Mouse (Mus musculus): ENCODE measurements around the gene Rbl1. TPM values are rescaled to one million over a fixed set of nuclear protein-coding genes. Genes with fewer than 3 reads are reported as not detected.

The Rbl1 gene
- polyA plus RNA-seq, 1 experiment from 2014 or later = 4.9 TPM

DNA sequence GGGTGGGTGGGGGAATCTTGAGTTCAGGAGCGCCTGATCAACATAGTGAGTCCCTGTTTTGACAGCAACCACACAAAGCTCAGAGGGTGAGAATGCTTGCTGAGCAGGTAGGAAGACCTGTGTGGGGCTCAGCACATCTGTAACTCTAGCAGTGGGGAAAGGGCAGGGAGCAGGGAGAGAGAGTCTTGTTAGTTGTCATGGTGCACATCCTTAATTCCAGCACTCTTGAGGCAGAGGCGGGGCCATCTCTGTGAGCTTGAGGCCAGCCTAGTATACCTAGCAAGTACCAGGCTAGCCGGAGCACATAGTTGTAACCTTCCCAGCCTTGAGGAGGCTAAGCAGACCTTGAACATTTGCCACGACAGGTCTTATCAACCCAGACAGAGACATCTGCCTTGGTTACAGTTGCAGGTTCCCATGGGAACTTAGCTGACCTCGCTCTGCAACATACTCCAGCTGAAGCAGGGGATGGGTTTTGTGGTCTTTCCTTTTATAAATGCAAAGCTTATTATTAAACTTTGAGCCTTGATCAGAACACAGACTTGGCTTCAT, 65.0 kb downstream of the Rbl1 start:
- WGBS = 96% methylated on average over 5 of the region's 5 CpGs
- no peak overlapping the region for H3K9ac ChIP-seq (replicated peaks)
- H3K4me3 ChIP-seq (replicated peaks) = no peak overlapping the region
- no peaks in the 10 kb centered on the region for H3K27me3 ChIP-seq (replicated peaks)
- ATAC-seq (ENCODE audit: low FRiP score) = no peak
- H3K27ac ChIP-seq (replicated peaks) = no peak overlapping the region
- H3K4me2 ChIP-seq = no peak overlapping the region
- H3K4me1 ChIP-seq = peaks cover 5% of the 10 kb centered on the region
- H3K36me3 ChIP-seq = no peaks in the 10 kb centered on the region
- 0 out of 2 replicates have a peak, but pooled peaks cover 5% of the 10 kb centered on the region for H3K9me3 ChIP-seq (replicated peaks)

DNA sequence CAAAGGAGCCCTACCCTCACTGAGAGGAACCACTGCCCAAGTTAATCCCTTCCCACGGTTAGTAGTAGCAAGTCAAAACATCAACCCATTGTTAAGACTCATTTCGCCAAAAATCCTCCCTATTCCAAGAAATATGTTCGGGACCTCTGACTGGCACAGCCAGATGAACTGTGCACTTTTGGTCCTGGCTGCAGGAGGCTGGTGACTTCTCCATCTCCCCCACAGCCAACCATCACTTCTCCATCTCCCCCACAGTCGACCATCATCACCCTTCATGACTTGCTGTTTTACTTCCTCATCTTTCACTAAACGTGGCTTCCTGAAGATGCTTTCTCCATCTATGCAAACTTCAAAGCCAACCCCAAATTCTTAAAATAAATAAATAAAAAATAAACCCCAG, 65.5 kb downstream of the Rbl1 start:
- H3K9me3 ChIP-seq (replicated peaks) = 0 out of 2 replicates have a peak, but pooled peaks cover 5% of the 10 kb centered on the region
- no peaks in the 10 kb centered on the region for H3K36me3 ChIP-seq
- H3K27me3 ChIP-seq (replicated peaks) = no peaks in the 10 kb centered on the region
- H3K4me2 ChIP-seq = no peak overlapping the region
- WGBS = 89% methylated on average over 5 of the region's 5 CpGs
- H3K4me1 ChIP-seq = peaks cover 10% of the 10 kb centered on the region
- no peak for ATAC-seq (ENCODE audit: low FRiP score)
- no peak overlapping the region for H3K4me3 ChIP-seq (replicated peaks)
- no peak overlapping the region for H3K27ac ChIP-seq (replicated peaks)
- no peak overlapping the region for H3K9ac ChIP-seq (replicated peaks)

DNA sequence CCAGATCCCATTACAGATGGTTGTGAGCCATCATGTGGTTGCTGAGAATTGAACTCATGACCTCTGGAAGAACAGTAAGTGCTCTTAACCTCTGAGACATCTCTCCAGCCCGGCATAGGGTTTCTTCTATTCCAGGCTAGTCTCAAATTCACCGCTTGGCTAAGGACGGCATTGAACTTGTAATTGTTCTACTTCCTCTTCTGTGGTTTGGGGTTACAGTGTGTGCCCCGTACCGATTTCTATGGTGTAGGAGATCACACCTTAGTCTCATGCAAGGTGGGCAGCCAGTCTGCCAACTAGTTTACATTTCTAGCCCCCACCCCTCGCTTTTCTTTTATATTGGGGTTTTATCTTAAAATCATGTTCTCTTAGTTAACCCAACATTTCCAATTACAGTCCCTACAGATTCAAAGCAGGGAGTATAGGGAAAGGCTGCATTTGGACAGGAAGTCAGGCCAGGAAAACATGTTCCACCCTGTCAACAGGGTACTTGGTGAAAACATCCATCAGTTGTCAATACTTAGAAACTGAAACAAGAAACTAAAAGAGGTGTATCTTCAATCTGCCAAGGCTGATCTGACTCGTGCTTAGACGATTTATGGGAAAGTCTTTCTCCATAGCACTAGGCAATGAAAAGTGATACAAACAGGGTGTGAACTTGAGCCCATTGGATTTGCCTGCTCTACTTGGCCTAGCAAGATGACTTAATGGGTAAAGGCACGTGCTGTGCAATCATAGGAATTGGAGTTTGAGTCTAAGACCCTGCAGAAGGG, 66.2 kb downstream of the Rbl1 start:
- no peaks in the 10 kb centered on the region for H3K27me3 ChIP-seq (replicated peaks)
- no peak overlapping the region for H3K27ac ChIP-seq (replicated peaks)
- no peak overlapping the region for H3K4me3 ChIP-seq (replicated peaks)
- ATAC-seq (ENCODE audit: low FRiP score) = no peak
- no peak overlapping the region for H3K9ac ChIP-seq (replicated peaks)
- 91% methylated on average over 9 of the region's 9 CpGs for WGBS
- H3K36me3 ChIP-seq = no peaks in the 10 kb centered on the region
- 0 out of 2 replicates have a peak, but pooled peaks cover 5% of the 10 kb centered on the region for H3K9me3 ChIP-seq (replicated peaks)
- no peak overlapping the region for H3K4me2 ChIP-seq
- peaks cover 13% of the 10 kb centered on the region for H3K4me1 ChIP-seq

DNA sequence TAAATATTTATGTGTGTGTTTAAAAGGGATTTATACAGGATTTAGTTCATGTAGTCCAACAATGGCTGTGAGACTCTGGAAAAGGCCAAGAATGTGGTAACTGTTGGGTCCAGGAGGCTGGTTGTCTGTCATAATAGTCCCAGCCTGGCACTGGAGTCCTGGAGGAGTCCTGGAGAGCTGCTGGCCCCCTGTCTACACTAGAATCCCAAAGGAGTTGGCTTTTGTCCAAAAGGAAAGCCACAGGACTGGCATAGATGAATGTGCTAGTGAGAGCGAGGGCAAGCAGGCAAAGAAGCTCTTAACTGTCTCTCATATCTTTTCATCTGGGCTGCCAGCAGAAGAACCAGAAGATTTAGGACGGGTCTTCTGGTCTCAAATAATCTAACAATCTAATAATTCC, 67.7 kb downstream of the Rbl1 start:
- H3K4me3 ChIP-seq (replicated peaks) = no peak overlapping the region
- no peak overlapping the region for H3K9ac ChIP-seq (replicated peaks)
- 65% methylated on average over 2 of the region's 2 CpGs for WGBS
- H3K27me3 ChIP-seq (replicated peaks) = no peaks in the 10 kb centered on the region
- no peak overlapping the region for H3K4me2 ChIP-seq
- ATAC-seq (ENCODE audit: low FRiP score) = no peak
- H3K9me3 ChIP-seq (replicated peaks) = 0 out of 2 replicates have a peak, but pooled peaks cover 5% of the 10 kb centered on the region
- H3K4me1 ChIP-seq = peaks cover 13% of the 10 kb centered on the region
- no peak overlapping the region for H3K27ac ChIP-seq (replicated peaks)
- no peaks in the 10 kb centered on the region for H3K36me3 ChIP-seq

DNA sequence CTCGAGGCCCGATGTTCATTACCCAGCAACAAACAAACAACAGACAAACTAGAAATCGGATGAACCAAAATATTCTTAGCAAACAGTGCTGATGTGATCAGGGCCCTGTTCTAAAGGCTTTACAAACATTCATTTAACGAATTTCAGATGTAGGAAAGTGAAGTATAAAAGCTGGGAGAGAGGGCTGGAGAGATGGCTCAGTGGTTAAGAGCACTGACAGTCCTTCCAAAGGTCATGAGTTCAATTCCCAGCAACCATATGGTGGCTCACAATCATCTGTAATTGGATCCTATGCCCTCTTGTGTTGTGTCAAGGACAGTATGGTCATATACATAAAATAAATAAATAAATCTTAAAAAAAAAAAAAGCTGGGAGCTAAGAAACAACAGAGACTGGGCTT, 68.2 kb downstream of the Rbl1 start:
- Histone ChIP-seq H3K9me3 (replicated peaks) (0 out of 2 replicates have a peak, but pooled peaks cover 5% of the 10 kb centered on the region), H3K27ac (replicated peaks) (no peak overlapping the region), H3K4me3 (replicated peaks) (no peak overlapping the region), H3K4me1 (peaks cover 13% of the 10 kb centered on the region), H3K4me2 (no peak overlapping the region), H3K36me3 (no peaks in the 10 kb centered on the region), H3K9ac (replicated peaks) (no peak overlapping the region), H3K27me3 (replicated peaks) (no peaks in the 10 kb centered on the region)
- no peak for ATAC-seq (ENCODE audit: low FRiP score)
- 95% methylated on average over 4 of the region's 4 CpGs for WGBS

DNA sequence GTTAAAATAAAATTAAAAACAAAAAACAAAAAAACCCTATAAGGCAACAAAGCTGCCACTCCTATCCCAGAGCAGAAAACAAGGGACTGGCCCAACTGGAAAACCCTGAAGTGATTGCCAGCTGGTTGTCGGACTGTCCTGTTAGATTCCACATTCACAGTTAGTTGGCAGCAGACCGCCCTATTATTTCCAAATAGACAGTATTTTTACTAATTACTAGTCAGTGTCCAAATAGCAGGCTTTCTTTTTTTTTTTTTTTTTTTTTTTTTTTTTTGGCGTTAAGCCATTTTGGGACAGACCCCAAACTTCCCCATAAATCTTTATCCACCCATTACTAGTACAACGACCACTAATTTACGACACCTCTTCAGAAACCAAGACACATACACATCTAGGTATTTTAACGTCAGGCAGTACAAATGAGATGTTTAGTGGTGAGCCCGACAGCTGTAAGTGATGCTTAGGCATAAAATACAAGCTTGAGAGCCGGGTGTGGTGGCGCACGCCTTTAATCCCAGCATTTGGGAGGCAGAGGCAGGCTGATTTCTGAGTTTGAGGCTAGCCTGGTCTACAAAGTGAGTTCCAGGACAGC, 68.7 kb downstream of the Rbl1 start:
- Histone ChIP-seq H3K4me2 (peak overlapping the region; percentile 95), H3K9me3 (replicated peaks) (0 out of 2 replicates have a peak, but pooled peaks cover 5% of the 10 kb centered on the region), H3K9ac (replicated peaks) (peak overlapping the region; percentile 65), H3K27ac (replicated peaks) (peak overlapping the region; percentile 73), H3K36me3 (no peaks in the 10 kb centered on the region), H3K4me3 (replicated peaks) (peak overlapping the region; percentile 68), H3K27me3 (replicated peaks) (no peaks in the 10 kb centered on the region), H3K4me1 (peaks cover 13% of the 10 kb centered on the region)
- ATAC-seq (ENCODE audit: low FRiP score) = no peak
- 61% methylated on average over 10 of the region's 10 CpGs for WGBS

DNA sequence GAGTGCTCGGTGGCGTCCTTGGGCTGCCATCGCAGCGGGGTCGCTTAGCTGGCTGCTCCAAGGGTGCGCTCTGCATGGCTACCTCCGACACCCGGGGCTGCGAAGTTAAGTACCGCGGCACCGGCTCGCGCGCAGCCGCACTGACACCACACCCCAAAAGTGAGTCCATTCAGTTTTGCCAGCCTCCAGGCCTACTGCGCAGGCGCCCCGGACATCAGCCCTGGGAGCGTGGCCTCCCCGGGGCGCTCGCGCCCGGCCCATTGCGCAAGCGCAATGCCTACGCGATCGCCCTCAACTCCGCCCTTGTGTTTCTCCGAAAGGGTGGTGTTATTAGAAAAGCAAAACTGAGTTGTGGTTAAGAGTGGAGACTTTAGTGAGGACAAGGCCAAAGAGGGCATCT, 69.3 kb downstream of the Rbl1 start, which contains the start of gene Samhd1:
Gene Samhd1 (minus strand): TSS at position 252 of the 400 bp plus-strand sequence.
- no peaks in the 10 kb centered on the region for H3K27me3 ChIP-seq (replicated peaks)
- H3K27ac ChIP-seq (replicated peaks) = peak within 1 kb of the TSS; percentile 73
- H3K4me2 ChIP-seq = peak within 1 kb of the TSS; percentile 95
- WGBS = under 1% methylated on average over 32 of the region's 32 CpGs
- no peaks in the 10 kb centered on the region for H3K36me3 ChIP-seq
- peak within 1 kb of the TSS; percentile 65 for H3K9ac ChIP-seq (replicated peaks)
- H3K4me3 ChIP-seq (replicated peaks) = peak within 1 kb of the TSS; percentile 68
- H3K4me1 ChIP-seq = peaks cover 13% of the 10 kb centered on the region
- 0 out of 2 replicates have a peak, but pooled peaks cover 4% of the 10 kb centered on the region for H3K9me3 ChIP-seq (replicated peaks)
- ATAC-seq (ENCODE audit: low FRiP score) = peak; percentile 92

DNA sequence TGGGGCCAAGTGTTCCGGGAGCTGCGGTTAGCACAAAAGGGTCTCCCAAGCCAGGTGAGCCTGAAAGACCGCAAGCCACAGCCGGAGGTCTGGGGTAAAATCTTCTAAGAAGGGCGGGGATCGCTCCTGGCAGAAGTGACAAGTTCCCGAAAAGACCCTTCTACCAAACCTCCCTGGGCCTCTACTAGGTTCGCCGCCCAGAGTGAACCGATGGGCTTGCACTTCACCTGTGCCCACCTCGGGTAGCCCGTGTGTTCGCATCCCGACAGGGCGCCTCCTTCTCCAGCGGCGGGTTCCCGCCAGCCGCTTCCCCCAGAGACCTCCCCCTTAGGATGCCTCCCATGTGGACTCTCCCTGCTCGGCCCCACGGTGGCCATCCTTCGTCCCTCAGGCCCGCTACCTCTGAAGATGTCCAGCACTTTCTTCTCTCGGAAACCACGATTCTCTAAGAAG, 69.8 kb downstream of the Rbl1 start:
- Histone ChIP-seq H3K4me2 (peak overlapping the region; percentile 95), H3K27me3 (replicated peaks) (no peaks in the 10 kb centered on the region), H3K4me3 (replicated peaks) (peak overlapping the region; percentile 68), H3K36me3 (no peaks in the 10 kb centered on the region), H3K4me1 (peaks cover 13% of the 10 kb centered on the region), H3K27ac (replicated peaks) (peak overlapping the region; percentile 73), H3K9ac (replicated peaks) (peak overlapping the region; percentile 65), H3K9me3 (replicated peaks) (no peaks in the 10 kb centered on the region)
- 0% methylated on average over 25 of the region's 25 CpGs for WGBS
- peak; percentile 43; the same call in 1 of the 2 replicates for ATAC-seq (ENCODE audit: low FRiP score)

DNA sequence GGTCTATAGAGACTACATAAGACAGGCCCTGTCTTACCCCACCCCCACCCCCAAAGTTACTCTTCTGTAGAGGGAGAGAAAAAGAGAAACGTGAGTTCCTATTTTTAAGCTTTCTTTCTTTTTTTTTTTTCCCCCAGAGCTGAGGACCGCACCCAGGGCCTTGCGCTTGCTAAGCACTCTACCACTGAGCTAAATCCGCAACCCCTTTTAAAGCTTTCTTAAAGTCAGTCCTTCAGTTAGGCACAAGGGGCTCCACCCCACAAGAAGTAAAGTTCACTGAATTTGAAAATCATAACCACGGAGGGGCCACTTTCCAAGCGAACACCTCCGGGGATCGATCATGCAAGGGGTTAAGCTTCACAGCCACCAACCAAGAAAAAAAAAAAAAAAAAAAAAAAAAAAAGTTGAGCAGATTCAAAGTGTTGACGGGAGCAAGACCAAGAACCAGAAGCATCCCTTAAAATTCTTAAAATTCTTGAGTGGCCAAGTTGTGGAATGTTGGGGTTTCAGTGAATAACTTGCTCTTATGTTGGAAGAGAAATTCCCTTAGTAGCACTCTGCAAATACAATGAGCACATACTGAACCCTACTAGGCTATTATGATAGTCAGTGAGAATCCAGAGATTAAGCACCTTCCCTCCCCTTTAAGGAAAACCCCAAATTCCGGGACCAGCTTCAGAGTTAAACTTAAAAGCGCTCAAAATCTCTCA, 70.4 kb downstream of the Rbl1 start:
- H3K27me3 ChIP-seq (replicated peaks) = no peaks in the 10 kb centered on the region
- peak overlapping the region; percentile 65 for H3K9ac ChIP-seq (replicated peaks)
- no peaks in the 10 kb centered on the region for H3K9me3 ChIP-seq (replicated peaks)
- H3K36me3 ChIP-seq = no peaks in the 10 kb centered on the region
- H3K4me1 ChIP-seq = peaks cover 13% of the 10 kb centered on the region
- 27% methylated on average over 11 of the region's 11 CpGs for WGBS
- ATAC-seq (ENCODE audit: low FRiP score) = no peak
- no peak overlapping the region for H3K27ac ChIP-seq (replicated peaks)
- H3K4me2 ChIP-seq = peak overlapping the region; percentile 95
- peak overlapping the region; percentile 68 for H3K4me3 ChIP-seq (replicated peaks)

DNA sequence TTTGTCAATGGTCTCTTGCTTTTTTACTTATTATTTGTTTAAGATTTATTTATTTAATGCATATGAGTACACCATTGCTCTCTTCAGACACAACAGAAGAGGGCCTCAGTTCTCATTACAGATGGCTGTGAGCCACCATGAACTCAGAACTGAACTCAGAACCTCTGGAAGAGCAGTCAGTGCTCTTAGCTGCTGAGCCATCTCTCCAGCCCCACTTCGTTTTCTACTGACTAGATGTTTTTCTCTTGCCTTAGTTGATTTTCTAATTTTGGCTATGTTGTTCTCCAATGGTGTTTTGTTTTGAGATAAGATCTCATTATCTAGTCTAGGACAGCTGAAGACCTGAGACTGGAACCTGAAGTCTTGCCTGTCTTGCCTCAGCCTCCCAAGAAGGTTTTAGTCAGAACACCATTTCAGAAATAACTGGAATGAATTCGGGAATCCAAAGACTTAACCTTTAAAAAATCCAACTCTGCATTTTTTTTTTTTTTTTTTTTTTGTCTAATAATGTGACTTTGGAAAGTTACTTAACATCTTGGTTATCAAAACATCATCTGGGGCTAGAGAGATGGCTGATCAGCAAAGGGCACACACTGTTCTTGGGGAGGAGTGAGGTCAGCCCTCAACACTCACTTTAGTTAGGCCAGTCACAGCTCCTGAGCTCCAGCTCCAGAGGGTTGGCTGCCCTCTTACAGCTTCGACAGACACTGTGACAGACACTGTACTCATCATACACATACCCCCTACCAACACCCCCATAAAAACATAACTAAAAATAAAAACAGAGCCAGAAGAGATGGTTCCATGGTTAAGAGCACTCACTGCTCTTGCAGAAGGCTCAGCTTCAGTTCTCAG, 71.4 kb downstream of the Rbl1 start:
- H3K4me1 ChIP-seq = peaks cover 13% of the 10 kb centered on the region
- H3K36me3 ChIP-seq = no peaks in the 10 kb centered on the region
- H3K9ac ChIP-seq (replicated peaks) = no peak overlapping the region
- 84% methylated on average over 3 of the region's 3 CpGs for WGBS
- no peaks in the 10 kb centered on the region for H3K27me3 ChIP-seq (replicated peaks)
- H3K4me2 ChIP-seq = no peak overlapping the region
- no peaks in the 10 kb centered on the region for H3K9me3 ChIP-seq (replicated peaks)
- no peak for ATAC-seq (ENCODE audit: low FRiP score)
- H3K4me3 ChIP-seq (replicated peaks) = no peak overlapping the region
- H3K27ac ChIP-seq (replicated peaks) = no peak overlapping the region

DNA sequence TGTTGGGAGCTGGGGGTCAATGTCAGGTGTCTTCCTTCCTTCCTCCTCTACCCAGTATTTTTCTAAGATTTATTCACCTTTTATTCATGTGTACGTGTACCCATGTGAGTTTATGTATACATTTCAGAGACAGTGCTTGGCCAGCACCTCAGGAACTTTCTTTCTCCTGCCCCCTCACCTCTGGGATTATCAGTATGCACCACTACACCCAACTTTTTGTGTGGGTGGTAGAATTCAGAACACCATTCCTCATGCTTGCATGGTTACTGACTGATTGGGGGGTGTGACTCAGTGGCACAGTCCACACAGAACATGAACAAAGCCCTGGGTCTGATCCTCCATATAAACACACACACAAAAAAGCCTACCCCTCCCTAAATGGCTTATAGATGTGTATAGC, 72.2 kb downstream of the Rbl1 start:
- Histone ChIP-seq H3K36me3 (no peaks in the 10 kb centered on the region), H3K4me2 (no peak overlapping the region), H3K27ac (replicated peaks) (no peak overlapping the region), H3K4me3 (replicated peaks) (no peak overlapping the region), H3K27me3 (replicated peaks) (no peaks in the 10 kb centered on the region), H3K9me3 (replicated peaks) (no peaks in the 10 kb centered on the region), H3K9ac (replicated peaks) (no peak overlapping the region), H3K4me1 (peaks cover 13% of the 10 kb centered on the region)
- 67% methylated on average over 1 of the region's 1 CpGs for WGBS
- ATAC-seq (ENCODE audit: low FRiP score) = no peak

All from neural tube, embryonic 15.5 days (tissue).